Mouse (Mus musculus) 3T3-L1 (cell line): ENCODE measurements around the gene Rps27a.
"Not testable (repeated sequence)": the region's sequence is repeated elsewhere in the genome, so short reads cannot be mapped to it uniquely, and the experiment has no call there.

Experiments
- DNase-seq: peaks from one replicate; pipeline ENCODE4 v3.0.0-alpha.2; 2015; ENCODE audit warnings: low read depth, low spot score

Rps27a gene

DNA sequence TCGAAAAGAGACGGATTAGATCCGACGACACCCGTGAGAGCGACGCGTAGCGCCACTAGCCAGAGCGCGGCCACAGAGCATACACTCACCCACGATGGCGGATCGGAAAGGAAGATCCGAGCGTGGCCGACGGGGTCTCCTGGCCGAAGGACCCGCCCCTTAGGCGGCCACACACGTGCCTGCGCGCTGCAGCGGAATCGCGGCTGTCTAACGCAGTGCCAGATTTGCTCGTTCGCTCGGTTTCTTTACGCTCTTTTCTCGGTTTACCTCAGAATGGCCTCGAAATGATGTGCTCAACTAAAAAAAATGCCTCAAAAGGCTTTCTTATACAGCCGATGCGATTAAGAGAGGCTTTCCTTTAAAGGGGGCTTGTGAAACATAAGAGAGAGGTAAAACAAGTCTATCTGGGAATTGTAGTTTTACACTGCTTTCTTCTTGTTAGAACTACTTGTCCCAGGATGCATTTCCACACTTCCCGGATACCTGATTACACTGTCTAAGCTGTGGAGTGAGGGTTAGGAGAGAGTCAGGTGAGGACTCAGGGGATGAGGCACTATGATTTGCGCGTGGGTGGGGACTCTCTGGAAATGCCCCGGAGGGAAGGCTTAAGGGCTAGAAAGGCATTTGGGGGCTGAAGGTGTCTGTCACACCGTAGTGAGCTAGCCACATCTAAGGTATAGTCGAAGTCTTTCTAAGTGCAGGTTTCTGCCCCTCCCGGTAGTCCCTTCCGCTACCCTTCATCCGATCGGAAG is at the start of gene Rps27a, which contains the start of gene Clhc1:
Gene Rps27a (minus strand): TSS at position 358 of the 752 bp plus-strand sequence.
Gene Clhc1 (plus strand): TSS at position 199 of the 752 bp plus-strand sequence.
- peak; percentile 91 for DNase-seq

DNA sequence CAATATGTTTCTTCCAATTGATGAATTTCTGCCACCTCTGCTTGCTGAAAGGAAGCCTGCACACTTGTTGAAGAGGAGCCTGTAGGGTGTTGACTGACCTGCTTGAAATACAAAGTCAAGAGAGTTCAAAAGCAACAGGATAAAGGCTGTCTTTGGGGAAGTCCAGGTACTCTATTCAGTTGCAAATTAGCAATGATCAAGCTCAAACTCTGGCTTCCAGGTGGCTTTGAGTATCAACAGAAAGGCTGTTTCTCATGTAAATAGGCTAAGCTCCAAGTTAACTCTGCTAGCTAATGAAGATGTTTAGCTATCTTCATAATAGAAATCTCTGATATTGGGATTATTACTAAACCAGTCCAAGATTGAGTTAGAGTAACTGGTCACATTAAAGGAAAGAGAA is 49.2 kb upstream of the Rps27a start:
- DNase-seq = no peak

DNA sequence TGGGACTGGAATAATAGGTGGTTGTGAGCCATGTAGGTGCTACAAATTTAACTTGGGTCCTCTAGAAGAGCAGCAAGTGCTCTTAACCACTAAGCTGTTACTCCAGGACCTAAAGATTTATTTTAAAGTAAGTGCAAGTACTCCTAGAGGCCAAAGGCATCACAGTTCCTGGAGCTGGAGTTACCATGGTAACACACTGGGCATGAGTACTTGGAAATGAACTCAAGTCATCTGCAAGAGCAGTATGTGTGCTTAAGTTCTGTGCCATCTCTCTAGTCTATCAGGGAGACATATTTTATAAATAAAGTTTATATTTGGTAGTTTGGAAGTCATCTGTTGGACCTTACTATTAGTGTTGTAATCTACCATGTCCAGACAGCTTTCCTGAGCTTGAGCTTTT is 47.3 kb upstream of the Rps27a start:
- DNase-seq = peak; percentile 12

DNA sequence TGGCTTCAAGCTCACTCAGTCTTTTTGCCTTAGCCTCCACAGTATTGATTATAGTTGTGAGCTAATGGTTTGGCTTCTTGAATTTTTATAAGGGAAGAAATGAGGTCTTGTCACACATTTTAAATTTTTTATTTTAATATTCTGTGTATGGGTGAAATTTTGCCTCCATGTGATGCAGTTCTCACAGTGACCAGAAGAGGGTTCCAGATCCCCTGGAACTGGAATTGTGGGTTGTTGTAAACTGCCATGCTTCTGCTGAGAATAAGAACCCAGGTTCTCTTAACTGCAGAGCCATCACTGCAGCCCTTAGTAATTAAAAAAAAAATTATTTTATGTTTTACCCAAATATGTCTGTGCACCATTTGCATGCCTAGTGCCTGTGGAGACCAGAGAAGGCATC is 31.7 kb upstream of the Rps27a start:
- peak; percentile 70 for DNase-seq

DNA sequence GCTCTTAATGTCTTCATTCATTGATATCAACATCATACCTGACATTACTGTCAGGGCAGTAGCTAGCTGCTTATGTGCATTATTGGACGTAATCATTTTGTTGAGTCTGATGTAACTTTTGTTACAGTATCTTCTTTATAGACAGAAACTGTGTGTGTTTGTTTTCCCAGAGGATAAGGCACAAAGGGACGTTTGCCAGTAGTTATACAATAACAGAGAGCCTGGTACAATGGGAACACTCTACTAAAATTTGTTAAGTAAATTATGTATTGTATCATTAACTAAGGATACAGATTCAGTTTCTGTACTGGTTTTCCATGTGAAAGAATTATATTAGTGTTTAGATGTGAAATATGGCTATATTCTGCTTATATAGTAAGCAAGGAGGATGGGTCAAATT is 24.7 kb upstream of the Rps27a start:
- DNase-seq = no peak

DNA sequence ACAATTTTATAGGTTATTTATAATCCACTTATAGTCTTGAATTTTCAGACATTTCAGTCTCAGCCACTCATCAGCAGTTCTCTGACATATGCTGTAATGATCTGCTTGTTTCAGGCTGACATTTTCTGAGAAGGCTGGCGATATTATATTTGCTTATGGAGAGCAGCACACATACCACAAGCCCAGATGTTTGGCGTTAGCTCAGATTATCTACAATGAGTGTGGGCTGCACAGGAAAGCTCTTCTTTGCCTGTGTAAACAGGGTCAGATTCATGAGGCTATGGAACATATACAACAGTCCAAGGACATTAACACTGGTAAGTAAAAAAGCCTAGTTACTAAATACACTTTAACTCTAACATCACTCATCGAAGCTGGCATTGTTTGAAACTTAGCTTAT is 23.6 kb upstream of the Rps27a start:
- DNase-seq = peak; percentile 38

DNA sequence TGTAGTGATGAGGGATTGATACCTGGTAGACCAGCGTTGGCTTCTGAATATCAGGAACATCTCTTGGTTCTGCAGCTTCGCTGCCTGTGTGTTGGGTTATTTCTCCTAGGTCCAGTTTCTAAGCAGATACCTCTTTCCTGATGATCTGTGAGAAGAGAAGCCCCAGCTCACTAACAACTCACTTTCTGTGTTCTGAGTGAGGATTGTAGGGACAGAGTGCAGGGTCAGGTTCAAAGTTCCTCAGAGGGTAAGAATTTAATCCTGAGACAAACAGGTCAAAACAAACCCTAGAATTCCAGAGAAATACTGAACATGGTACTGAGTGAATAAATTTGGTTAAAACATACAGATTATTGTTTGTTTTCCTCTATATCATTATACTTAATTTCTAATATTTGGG is 15.5 kb upstream of the Rps27a start:
- DNase-seq = no peak

DNA sequence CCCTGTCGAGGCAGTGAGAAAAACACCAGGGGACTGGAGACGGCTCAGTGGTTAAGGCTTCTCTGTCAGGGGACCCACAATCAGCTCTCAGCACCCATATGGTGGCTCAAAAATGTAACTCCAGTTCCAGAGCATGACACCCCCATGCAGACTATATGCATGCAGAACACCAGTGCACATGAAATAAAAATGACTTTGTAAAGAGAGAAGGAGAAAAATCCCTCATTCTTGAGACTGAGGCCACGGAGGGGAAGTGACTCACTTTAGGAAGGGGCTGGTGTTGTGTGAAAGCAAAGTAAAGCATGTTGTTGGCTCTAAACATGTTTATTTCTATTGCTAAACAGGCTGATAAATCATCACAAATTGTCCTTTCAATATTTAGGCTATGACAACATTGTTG is 13.1 kb upstream of the Rps27a start:
- no peak for DNase-seq

DNA sequence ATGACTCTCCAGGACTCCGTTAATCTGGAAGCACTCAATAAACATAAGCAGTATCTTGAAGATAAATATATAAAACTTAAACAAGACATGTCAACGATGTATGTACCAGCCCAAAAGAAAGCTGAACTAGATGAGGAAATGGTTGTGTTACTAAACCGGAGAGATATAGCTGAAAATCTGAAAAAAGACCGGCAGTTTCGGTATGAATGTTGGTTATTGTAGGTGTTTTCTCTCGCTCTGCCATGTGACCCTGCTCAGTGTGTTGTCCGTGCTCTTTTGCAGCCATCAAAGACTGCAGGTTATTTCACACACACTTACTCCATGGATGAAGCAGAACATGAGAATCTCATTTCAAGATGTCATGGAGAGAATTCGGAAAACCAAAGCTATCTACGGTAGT is 12.5 kb upstream of the Rps27a start:
- no peak for DNase-seq

DNA sequence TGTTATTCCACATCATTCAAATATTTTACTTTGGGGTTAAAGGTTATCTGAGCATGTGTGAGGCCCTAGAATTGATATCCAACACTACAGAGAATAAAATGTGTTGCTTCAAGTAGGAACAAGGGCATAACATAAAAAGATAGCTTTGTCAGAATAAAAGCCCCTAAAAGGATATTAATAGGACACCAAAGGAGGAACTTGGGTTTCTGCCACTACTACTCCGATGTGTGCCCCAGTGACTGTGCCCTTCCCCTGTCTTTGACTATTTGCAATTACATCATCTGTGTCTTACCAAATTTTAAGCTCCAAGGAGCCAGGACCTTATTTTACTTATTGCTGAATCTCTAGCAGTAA is 1.5 kb upstream of the Rps27a start:
- peak; percentile 9 for DNase-seq

DNA sequence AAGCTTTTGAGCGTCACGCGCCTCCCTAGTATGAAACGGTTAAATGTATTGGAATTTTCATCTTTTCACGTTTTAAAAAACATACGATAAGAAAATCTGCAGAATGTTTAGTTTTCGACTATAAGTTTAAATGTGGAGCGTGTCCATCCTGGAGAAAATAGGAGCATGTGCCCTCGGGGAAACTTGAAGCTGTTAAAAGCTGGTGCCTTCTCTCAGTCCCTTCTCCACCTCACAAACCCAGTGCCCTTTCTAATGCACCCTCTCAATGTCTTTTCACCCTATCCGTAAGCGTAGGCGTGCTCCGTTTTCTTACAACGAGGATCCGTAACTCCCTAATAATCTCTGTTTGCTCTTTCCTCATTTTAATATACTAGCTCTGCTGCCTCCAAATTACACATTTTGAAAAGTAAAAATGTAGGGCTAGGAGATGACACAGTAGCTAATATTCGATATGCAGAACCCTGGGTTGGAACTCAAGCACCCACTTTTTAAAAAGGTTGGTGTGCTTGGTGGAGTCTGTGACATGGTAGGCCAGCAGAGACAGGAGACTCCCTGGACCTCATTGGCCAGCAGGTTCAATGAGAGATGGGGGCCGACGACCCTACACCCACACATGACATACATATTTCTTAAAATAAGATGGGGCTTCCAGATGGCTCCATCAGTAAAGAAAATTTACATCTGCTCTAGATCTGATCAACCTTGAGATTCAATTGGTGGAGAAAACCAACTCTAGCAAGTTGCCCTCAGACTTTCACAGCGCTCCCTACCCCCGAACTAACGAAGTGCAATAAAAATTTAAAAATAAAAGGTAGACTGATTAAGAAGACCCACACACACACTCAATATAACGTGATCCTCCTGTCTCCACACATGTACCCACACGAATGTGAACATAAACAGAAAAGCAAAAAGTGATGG is 855 bp upstream of the Rps27a start:
- no peak for DNase-seq

DNA sequence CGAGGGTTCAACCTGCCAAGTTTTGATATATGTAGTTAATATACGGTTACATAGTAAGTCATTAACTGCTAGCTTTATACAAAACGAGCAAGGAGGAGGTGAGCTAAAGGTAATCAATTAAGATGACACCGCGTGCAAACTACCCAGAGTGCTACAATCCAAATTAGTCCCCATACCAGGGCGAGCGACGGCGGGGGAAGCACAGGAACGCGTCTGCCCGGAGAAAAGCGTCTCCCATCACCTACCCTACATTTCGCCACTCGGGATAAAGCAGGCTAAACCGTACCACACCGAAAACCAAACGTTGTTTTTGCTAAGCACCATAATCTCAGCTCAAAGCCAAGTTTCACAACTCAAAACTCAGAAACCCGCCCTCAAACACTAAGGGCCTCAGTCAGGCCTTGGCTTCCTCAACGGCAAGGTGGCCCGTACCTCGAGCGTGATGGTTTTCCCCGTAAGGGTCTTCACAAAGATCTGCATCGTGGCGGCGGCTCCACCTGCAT is 609 bp downstream of the Rps27a start:
- DNase-seq = no peak

DNA sequence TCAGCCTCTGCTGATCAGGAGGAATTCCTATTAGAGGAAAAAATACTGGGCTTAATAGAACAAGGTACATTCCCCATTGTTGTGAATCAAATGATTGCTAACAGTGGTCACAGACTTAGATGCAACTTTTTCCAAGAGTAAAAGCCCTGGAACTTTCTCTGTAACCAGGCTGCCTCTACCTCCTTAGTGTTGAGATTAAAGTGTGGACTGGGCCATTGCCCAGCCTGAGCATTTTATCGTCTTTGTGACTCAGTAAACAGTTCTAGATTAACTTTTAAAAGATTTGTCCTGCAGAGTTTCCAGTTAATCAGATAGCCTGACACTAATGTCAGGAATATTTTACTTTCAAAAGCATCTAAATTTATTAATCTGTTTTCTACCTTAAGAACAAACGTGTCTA is 1.1 kb downstream of the Rps27a start:
- DNase-seq = peak; percentile 14

DNA sequence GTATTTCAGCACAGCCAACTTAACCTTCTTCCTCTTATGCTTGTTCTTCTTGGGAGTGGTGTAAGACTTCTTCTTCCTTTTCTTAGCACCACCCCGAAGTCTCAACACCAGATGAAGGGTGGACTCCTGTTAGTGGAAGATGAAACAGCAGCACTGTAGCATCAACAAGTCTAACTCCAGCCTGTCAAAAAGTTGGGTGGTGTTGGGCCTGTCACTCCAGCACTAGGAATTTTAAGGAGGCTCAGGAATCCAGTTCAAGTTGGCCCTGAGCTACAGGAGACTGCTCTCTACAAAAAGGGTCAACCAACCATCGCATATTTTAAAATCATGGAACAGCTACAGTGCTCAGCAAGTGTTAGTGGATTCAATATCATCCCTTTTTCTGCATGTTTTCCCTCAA is 1.6 kb downstream of the Rps27a start:
- DNase-seq = peak; percentile 11

DNA sequence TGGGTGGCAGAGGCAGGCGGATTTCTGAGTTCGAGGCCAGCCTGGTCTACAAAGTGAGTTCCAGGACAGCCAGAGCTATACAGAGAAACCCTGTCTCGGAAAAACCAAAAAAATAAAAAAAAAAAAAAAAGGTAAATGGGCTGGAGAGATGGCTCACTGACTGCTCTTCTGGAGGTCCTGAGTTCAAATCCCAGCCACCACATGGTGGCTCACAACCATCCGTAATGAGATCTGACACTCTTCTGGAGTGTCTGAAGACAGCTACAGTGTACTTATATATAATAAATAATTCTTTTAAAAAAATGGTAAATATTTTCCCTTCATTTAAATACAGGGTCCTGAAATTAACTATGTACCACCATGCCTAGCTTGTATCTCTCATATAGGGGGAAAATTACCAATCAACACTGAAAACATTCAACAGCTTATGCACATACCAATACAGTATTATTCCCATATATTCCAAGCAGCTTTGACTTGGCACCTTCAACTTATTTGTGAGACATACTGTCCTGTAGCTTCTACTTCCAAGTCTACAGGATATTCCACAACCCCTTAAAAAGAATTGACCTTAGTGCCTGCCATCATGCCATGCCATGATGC is 2.7 kb downstream of the Rps27a start:
- not testable (repeated sequence) for DNase-seq

DNA sequence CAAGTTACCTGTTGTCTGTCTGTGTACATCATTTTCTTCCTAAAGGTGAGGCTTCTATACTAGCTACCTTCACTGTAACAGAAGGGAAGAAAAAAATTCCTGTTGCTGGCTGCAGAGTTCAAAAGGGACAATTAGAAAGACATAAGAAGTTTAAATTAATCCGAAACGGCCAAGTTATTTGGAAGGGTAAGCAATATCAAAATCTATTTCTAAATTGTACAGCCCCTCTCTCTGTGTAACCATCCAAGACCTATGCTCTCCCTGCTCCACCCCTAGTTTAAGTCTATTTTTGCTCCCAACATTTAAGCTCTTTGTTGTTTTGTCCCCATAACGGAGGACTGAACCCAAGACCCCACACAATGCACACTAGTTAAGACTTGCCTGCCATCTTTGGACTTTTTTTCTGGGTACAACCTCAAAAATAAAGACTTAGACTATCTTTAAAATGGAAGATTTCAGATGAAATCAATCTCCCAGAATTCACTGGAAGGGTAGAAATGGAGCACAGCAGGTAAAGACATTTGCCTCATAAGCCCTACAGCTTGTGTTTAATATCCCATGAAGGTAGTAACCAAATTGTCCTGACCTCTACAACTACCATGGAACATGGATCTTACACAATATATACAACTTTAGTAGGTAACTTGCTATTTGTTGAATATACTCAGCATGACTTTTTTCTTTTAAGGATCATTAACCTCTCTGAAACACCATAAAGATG is 3.5 kb downstream of the Rps27a start:
- peak; percentile 6 for DNase-seq

DNA sequence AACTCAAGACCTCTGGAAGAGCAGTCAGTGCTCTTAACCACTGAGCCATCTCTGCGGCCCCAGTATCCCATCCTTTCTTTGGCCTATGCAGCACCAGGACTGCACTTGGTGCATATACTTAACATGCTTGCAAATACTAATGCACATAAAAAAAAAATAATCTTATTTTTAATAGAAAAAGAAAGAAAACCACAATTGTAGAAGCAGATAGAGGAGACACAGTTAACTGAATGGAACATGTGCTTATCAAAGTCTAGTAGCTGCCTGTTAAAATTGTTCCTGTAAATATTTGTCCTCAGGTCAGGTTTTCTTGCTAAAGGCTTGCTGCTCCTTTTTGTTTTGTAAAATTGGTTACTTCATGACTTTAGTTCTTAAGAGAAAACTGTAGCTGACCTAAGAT is 9.7 kb downstream of the Rps27a start:
- no peak for DNase-seq

DNA sequence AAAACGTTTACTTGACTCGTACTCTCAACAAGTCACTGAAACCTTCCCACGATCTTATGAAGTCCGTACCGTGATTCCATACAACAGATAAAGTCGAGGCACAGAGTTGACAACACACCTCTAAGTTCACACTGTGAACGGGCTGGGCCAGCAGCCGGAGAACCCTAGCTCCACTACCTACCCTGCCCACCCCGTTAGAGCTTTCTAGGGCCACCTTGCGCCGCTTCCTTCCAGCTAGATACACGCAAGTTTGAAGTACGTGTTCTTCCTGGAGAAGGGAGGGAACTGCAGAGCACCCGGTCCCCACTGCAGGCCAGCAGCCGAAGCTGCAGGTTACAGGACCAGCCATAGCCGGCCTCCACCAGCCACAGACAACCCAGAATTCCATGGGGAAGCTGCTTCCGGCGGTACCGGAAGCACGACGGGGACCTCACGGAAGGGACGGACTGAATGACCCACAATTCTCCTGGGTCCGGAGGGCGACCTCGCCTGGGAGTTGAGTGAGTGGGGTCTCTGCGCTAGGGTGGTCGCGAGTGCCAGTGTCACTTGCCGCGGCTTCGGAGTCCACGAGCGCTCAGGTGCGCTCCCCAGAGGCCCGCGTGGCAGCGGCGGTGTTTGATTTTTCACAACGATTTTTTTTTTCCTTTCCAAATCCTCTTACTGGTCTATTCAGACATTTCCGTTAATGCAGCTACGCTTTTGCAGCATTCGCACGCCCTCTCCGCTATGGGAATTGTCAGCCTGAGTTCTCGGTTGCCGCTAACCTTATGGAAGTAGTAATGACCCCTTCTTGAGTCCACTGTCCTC is 21.7 kb downstream of the Rps27a start, which contains the start of gene Mtif2:
Gene Mtif2 (plus strand): TSS at position 421 of the 807 bp plus-strand sequence.
- peak; percentile 85 for DNase-seq

DNA sequence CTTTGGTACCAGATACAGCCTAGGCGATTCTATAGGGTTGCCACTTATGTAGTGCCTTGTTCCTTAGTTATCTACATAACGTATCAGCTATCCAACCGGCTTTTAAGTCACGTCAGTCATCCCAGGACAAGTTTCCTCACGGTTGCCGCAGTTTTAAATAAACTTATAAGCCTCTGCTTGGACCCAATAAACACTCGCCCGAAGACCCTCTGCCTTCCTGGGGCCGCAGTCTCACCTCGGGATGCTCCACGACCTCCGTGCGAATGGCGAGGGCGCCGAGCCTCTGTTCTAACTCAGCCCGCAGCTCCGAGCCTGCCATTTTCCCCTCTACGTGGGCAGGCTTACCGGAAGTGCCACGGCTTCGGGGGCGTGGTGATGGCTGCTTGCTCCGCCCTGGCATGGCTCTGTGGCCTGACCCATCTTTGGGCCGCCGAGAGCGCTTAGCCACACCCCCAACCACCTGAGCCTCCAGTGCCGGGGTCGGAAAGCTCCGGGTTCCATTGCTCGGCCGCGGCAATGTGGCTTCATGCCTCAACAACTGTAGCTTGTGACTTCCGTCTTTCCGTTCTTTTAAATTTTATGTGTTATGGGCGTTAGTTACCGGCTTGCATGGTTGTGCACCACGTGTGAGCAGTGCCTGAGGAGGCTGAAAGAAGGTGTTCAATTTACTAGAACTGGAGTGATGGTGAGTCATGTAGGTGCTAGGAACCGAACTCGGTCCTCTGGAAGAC is 33.1 kb downstream of the Rps27a start, which contains the start of gene Prorsd1:
Gene Prorsd1 (minus strand): TSS at position 352 of the 731 bp plus-strand sequence.
- peak; percentile 93 for DNase-seq

DNA sequence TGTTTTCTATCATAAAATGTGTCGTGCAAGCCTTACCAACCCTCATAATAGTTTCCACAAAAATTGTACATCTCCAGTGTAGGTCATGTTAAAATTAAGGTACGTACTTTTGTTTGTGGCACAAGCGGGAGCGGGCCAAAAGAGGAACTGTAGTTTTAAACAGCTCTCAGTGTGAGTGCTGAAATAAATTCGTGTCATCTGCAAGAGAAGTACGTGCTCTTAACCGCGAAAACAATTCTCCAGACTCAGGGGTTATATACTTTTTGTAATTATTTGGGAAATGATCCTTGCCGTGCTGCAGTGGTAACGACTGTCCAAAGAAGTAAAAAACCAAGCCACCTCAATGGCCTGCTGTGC is 33.6 kb downstream of the Rps27a start:
- no peak for DNase-seq
